Mouse (Mus musculus) stomach, postnatal 0 days (tissue): ENCODE data around the gene Kcnc3.

ENCODE experiments used
- CTCF ChIP-seq: IDR thresholded peaks from 2 replicates; pipeline ENCODE4 v1.5.1; 2016; ENCODE audit warnings: antibody characterized with exemption, low read depth, mild to moderate bottlenecking, moderate library complexity
- EP300 ChIP-seq: optimal IDR thresholded peaks from 2 replicates; pipeline ENCODE3; 2016; ENCODE audit warnings: antibody characterized with exemption

- TF ChIP-seq CTCF (no peak), EP300 (no peak)
Measured at GRCm38 (mm10) chr7:44568803-44569202, 21.7 kb upstream of the Kcnc3 start.
